Mouse (Mus musculus): ENCODE measurements around the gene Proz. TPM values are rescaled to one million over a fixed set of nuclear protein-coding genes. Genes with fewer than 3 reads are reported as not detected.

Proz gene
- polyA plus RNA-seq, 1 experiment: 1.0 TPM

DNA sequence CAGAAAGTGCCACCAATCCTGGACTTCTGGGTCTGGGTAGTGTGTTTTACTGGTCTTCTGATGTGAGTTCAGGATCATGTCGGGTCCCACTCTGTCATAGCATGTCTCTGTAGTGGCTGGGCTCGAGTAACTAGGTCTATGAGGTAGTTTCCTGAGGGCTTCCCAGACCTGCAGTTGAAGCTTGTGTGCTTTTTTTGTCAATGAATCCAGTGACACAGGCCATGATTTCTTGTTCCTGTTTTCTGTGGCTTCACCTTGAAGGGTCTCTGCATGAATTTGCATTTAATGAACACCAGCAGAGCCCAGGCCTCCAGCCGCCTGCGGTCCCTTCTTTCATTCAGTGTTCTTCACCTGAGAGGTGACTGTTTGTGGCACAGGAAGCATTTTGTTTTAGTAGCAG, 52.5 kb downstream of the Proz start:
- no peaks in the 10 kb centered on the region for H3K4me1 ChIP-seq (replicated peaks; ENCODE audit: control insufficient read depth, insufficient read depth, low read length)
- no peak overlapping the region for H3K27ac ChIP-seq (ENCODE audit: control insufficient read depth, insufficient read depth, low read length)
- DNase-seq: no peak
- 49% methylated on average over 4 of the region's 4 CpGs for WGBS
- H3K36me3 ChIP-seq (ENCODE audit: control insufficient read depth, insufficient read depth, low read length): no peaks in the 10 kb centered on the region
- no peak overlapping the region for H3K4me3 ChIP-seq (ENCODE audit: control insufficient read depth, insufficient read depth, low read length)
- no peak for TF ChIP-seq POLR2A (IDR thresholded peaks at IDR 0.05; ENCODE audit: control insufficient read depth, extremely low read depth, insufficient read depth, low read length, poor library complexity)
- TF ChIP-seq CTCF (IDR thresholded peaks at IDR 0.05; ENCODE audit: borderline replicate concordance, control insufficient read depth, extremely low read depth, insufficient read depth, low read length, poor library complexity): no peak
- H3K27me3 ChIP-seq (ENCODE audit: control insufficient read depth, insufficient read depth, low read length): no peaks in the 10 kb centered on the region

DNA sequence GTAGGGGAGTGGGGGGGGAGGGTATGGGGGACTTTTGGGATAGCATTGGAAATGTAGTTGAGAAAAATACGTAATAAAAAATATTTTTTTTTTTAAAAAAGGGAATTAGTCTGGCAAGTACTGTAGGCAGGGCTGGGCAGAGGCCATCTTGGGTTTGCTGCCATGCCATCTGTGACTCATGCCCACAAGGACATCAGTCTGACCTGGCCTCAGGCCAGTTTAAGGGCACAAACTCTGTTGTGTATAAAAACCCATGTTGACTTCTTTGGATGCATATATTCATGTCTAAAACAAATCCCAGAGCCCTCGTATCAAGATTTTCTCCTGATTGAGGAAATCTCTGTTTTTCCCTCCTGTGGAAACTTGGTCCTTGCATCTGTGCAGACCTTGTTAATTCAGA, 56.4 kb downstream of the Proz start:
- no peak for TF ChIP-seq CTCF (IDR thresholded peaks at IDR 0.05; ENCODE audit: borderline replicate concordance, control insufficient read depth, extremely low read depth, insufficient read depth, low read length, poor library complexity)
- TF ChIP-seq POLR2A (IDR thresholded peaks at IDR 0.05; ENCODE audit: control insufficient read depth, extremely low read depth, insufficient read depth, low read length, poor library complexity): no peak
- no peaks in the 10 kb centered on the region for H3K27me3 ChIP-seq (ENCODE audit: control insufficient read depth, insufficient read depth, low read length)
- no peaks in the 10 kb centered on the region for H3K4me1 ChIP-seq (replicated peaks; ENCODE audit: control insufficient read depth, insufficient read depth, low read length)
- DNase-seq: no peak
- no peak overlapping the region for H3K27ac ChIP-seq (ENCODE audit: control insufficient read depth, insufficient read depth, low read length)
- WGBS: 96% methylated on average over 2 of the region's 2 CpGs
- no peak overlapping the region for H3K4me3 ChIP-seq (ENCODE audit: control insufficient read depth, insufficient read depth, low read length)
- H3K36me3 ChIP-seq (ENCODE audit: control insufficient read depth, insufficient read depth, low read length): no peaks in the 10 kb centered on the region

DNA sequence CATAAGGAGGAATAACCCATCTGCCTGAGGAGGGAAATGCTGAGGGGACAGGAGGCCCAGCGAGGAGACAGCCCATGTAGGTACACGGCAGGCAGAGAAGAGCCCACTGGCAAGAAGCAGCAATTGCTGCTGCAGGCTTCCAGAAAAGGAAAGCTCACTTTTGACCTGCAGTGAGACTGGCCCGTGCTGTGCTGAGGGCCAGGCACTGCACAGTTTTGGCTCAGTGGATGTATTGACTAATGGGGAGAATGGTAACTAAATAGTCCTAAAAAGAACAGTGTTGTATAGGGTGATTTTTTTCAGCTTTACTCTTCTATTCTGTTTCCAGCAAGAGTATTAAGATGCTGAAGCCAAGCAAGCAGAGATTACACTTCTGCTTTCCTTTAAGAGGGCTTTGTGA, 57.8 kb downstream of the Proz start:
- no peaks in the 10 kb centered on the region for H3K27me3 ChIP-seq (ENCODE audit: control insufficient read depth, insufficient read depth, low read length)
- H3K27ac ChIP-seq (ENCODE audit: control insufficient read depth, insufficient read depth, low read length): no peak overlapping the region
- WGBS: over 99% methylated on average over 3 of the region's 3 CpGs
- no peak for DNase-seq
- H3K4me1 ChIP-seq (replicated peaks; ENCODE audit: control insufficient read depth, insufficient read depth, low read length): no peaks in the 10 kb centered on the region
- TF ChIP-seq CTCF (IDR thresholded peaks at IDR 0.05; ENCODE audit: borderline replicate concordance, control insufficient read depth, extremely low read depth, insufficient read depth, low read length, poor library complexity): no peak
- TF ChIP-seq POLR2A (IDR thresholded peaks at IDR 0.05; ENCODE audit: control insufficient read depth, extremely low read depth, insufficient read depth, low read length, poor library complexity): no peak
- H3K4me3 ChIP-seq (ENCODE audit: control insufficient read depth, insufficient read depth, low read length): no peak overlapping the region
- no peaks in the 10 kb centered on the region for H3K36me3 ChIP-seq (ENCODE audit: control insufficient read depth, insufficient read depth, low read length)

DNA sequence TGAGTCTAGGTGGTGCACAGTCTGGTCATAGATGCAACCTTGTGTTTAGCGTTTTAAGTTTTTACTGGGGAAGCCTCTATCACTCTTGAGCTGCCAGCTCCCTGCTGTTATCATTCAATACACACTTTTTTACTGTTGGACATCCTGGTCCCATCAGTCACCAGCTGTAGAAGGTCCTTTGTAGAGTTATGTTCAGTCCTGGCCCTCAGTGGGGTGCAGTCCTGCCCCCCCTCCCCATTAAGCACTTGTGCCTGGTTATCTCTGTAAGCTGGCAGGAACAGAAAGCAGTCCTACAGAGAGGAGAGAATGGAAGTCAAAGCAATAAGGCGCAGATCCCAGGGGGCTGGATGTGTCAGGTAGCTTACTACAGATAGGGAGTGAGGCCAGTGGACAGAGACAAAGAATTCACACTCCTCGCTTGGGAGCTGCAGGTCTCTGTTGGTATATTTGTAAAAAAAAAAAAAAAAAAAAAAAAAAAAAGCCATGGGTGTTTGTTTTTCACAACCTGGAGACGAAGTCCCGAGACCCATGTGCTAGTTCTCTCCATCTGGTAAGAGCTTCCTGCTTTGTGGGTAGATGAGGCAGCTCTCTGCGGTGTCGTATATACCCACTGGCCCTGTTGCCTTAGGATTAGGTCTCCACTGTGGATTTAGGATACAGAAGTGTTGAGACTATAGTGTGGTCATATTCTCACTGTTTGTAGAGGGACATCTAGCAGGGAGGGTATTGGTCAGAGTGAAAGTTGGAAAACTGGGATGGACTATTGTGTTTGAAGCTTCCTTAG, 60.4 kb downstream of the Proz start:
- WGBS: 49% methylated on average over 7 of the region's 7 CpGs
- H3K4me3 ChIP-seq (ENCODE audit: control insufficient read depth, insufficient read depth, low read length): no peak overlapping the region
- H3K36me3 ChIP-seq (ENCODE audit: control insufficient read depth, insufficient read depth, low read length): peaks cover 7% of the 10 kb centered on the region; the same call in 1 of the 2 replicates

DNA sequence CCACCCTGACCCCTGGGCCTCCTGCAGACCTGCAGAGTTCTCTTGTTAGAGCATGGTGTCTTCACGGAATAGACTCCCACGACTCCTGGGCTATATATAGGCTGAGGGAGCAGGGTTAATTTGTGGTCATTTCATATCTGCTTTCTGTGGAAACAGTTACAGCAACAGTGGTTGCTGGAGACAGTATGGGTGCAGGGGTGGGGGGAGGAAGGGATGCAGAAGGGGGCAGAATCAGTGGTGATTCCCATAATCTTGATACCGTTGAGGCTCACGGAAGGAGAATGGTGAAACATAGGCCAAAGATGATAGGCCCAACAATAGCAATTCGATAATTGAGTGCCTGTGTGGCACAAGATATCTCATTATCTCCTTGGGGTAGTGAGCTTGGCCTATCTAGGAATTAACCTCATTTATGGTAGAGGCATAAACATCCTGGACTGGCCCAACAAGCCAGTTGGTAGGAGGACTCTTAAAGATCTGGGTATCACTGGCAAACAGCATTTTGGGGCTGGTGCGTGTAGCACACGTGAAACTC, 62.2 kb downstream of the Proz start:
- Histone ChIP-seq H3K4me1 (replicated peaks; ENCODE audit: control insufficient read depth, insufficient read depth, low read length) (no peaks in the 10 kb centered on the region), H3K36me3 (ENCODE audit: control insufficient read depth, insufficient read depth, low read length) (peaks cover 12% of the 10 kb centered on the region), H3K27ac (ENCODE audit: control insufficient read depth, insufficient read depth, low read length) (no peak overlapping the region), H3K4me3 (ENCODE audit: control insufficient read depth, insufficient read depth, low read length) (no peak overlapping the region), H3K27me3 (ENCODE audit: control insufficient read depth, insufficient read depth, low read length) (no peaks in the 10 kb centered on the region)
- TF ChIP-seq POLR2A (IDR thresholded peaks at IDR 0.05; ENCODE audit: control insufficient read depth, extremely low read depth, insufficient read depth, low read length, poor library complexity) (no peak), CTCF (IDR thresholded peaks at IDR 0.05; ENCODE audit: borderline replicate concordance, control insufficient read depth, extremely low read depth, insufficient read depth, low read length, poor library complexity) (no peak)
- DNase-seq: no peak
- 96% methylated on average over 7 of the region's 7 CpGs for WGBS

More for the DNA sequence above, 60.4 kb downstream of the Proz start:
- Histone ChIP-seq H3K27ac (ENCODE audit: control insufficient read depth, insufficient read depth, low read length) (no peak overlapping the region), H3K4me1 (replicated peaks; ENCODE audit: control insufficient read depth, insufficient read depth, low read length) (no peaks in the 10 kb centered on the region), H3K27me3 (ENCODE audit: control insufficient read depth, insufficient read depth, low read length) (no peaks in the 10 kb centered on the region)
- no peak for DNase-seq
- TF ChIP-seq CTCF (IDR thresholded peaks at IDR 0.05; ENCODE audit: borderline replicate concordance, control insufficient read depth, extremely low read depth, insufficient read depth, low read length, poor library complexity) (no peak), POLR2A (IDR thresholded peaks at IDR 0.05; ENCODE audit: control insufficient read depth, extremely low read depth, insufficient read depth, low read length, poor library complexity) (no peak)

DNA sequence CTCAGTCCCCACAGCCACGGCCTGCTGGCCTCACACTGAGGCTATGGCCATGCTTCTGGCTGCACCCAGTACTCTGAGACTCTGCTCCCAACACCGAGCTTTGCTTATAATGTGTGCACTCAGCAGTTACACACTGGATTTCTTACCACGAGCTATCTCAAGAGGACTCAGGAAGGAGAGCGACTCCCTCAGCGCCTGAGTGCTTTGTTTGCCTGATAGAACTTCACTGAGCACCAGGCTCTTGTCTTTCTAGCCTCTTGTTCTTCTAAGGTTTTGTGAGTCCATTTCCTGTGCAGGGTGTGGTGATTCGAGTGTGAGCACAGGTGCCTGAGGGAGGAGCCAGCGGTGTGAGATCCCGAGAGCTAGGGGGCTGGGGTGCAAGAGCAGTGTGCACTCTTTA, 64.2 kb downstream of the Proz start:
- WGBS: 85% methylated on average over 8 of the region's 8 CpGs
- no peak for TF ChIP-seq CTCF (IDR thresholded peaks at IDR 0.05; ENCODE audit: borderline replicate concordance, control insufficient read depth, extremely low read depth, insufficient read depth, low read length, poor library complexity)
- no peak for TF ChIP-seq POLR2A (IDR thresholded peaks at IDR 0.05; ENCODE audit: control insufficient read depth, extremely low read depth, insufficient read depth, low read length, poor library complexity)
- no peaks in the 10 kb centered on the region for H3K4me1 ChIP-seq (replicated peaks; ENCODE audit: control insufficient read depth, insufficient read depth, low read length)
- DNase-seq: no peak
- no peak overlapping the region for H3K27ac ChIP-seq (ENCODE audit: control insufficient read depth, insufficient read depth, low read length)
- H3K36me3 ChIP-seq (ENCODE audit: control insufficient read depth, insufficient read depth, low read length): peaks cover 18% of the 10 kb centered on the region
- no peak overlapping the region for H3K4me3 ChIP-seq (ENCODE audit: control insufficient read depth, insufficient read depth, low read length)
- H3K27me3 ChIP-seq (ENCODE audit: control insufficient read depth, insufficient read depth, low read length): no peaks in the 10 kb centered on the region

Other genes with a start within 250 kb of the Proz start
- 9.4 and 9.7 TPM in 2 replicates for gene Mcf2l, start 187.1 kb upstream of the Proz start, polyA plus RNA-seq (2012; rRNA removed)
- 0.22 and 0.52 TPM in 2 replicates for gene F7, start 34.9 kb upstream of the Proz start, polyA plus RNA-seq (2012; rRNA removed)
- gene F10, start 23.6 kb upstream of the Proz start, polyA plus RNA-seq (2012; rRNA removed): 1.3 and 1.8 TPM in 2 replicates
- gene Pcid2, start 44.5 kb downstream of the Proz start, polyA plus RNA-seq (2012; rRNA removed): 42.2 and 49.9 TPM in 2 replicates
- gene Cul4a, start 44.7 kb downstream of the Proz start, polyA plus RNA-seq (2012; rRNA removed): 36.3 and 49.1 TPM in 2 replicates
- 345 and 388 TPM in 2 replicates for gene Lamp1, start 98.2 kb downstream of the Proz start, polyA plus RNA-seq (2012; rRNA removed)
- gene Grtp1, start 139.7 kb downstream of the Proz start, polyA plus RNA-seq (2012; rRNA removed): 1.5 and 1.7 TPM in 2 replicates
- gene Adprhl1, start 193.2 kb downstream of the Proz start, polyA plus RNA-seq (2012; rRNA removed): 0.11 and 9.2 TPM in 2 replicates
- gene Dcun1d2, start 227.2 kb downstream of the Proz start, polyA plus RNA-seq (2012; rRNA removed): 29.4 and 31.2 TPM in 2 replicates
- 16.7 and 22.4 TPM in 2 replicates for gene Tmco3, start 227.3 kb downstream of the Proz start, polyA plus RNA-seq (2012; rRNA removed)